Mouse (Mus musculus): ENCODE measurements around the gene Tet2. TPM values are rescaled to one million over a fixed set of nuclear protein-coding genes. Genes with fewer than 3 reads are reported as not detected.

Gene Tet2
- total RNA-seq, 2 experiments from 2014 or later, result 47.9 to 58.6 TPM

GRCm38 (mm10) chr3:133531101-133531500, 13.8 kb downstream of the Tet2 start:
- intact Hi-C loops (cut with DNase I), result no loop called here
- TF ChIP-seq CTCF (IDR thresholded peaks at IDR 0.05), result no peak
- no peak overlapping the region for H3K27ac ChIP-seq
- no peak for DNase-seq (ENCODE audit: extremely low spot score in 1 of 2, low spot score in 2 of 2)
- H3K4me3 ChIP-seq, result no peak overlapping the region

DNA sequence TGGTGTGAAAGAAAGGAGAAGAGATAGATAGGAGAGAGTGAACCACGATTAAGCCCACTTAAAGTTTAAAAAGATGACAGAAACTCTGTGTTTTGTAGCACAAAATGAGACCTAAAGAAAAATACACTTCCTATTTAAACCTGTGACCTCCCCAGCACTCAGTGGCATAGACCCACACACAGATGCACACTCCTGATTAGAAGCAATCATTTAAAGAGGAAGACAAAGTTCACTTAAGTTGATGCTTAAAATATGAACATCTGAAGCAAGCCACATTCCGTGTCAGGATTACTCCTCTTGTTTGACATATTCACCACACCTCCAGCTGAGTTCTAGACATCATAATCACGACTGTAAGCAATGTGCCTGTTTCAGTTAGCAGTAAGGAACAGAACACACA, 14.3 kb downstream of the Tet2 start:
- intact Hi-C loops (cut with DNase I), result no loop called here
- TF ChIP-seq CTCF (IDR thresholded peaks at IDR 0.05), result no peak
- no peak for DNase-seq (ENCODE audit: extremely low spot score in 1 of 2, low spot score in 2 of 2)
- no peak overlapping the region for H3K4me3 ChIP-seq
- no peak overlapping the region for H3K27ac ChIP-seq

DNA sequence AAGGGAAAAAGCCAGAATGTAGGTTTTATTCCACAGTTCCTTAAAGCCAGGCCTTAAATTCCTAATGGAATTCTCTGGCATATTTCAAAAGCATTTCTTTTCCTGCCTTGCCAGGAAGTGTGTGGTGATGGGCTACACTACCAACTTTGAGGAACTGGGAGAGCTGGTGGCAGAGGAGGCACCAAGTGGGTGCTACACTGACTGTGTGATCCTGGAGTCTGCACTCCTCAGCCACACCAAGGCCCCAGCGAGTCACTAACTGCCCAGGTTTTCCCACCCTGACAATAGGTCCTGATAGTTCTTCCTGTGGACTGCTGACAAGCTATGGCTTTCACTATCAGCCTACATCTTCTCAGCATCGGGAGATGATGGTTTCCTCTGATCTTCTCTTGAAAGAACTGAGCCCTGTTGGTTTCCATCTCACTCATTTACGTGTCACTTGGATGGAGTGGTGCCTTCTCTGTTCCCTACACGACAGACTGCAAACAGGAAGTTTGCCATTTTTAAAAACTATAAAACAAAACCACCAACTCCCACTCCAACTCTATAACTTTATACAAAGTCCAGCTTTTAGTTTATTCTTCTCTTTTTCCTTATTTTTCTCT, 18.7 kb downstream of the Tet2 start:
- DNase-seq (ENCODE audit: extremely low spot score in 1 of 2, low spot score in 2 of 2), result no peak
- no peak for TF ChIP-seq CTCF (IDR thresholded peaks at IDR 0.05)
- intact Hi-C loops (cut with DNase I), result no loop called here

DNA sequence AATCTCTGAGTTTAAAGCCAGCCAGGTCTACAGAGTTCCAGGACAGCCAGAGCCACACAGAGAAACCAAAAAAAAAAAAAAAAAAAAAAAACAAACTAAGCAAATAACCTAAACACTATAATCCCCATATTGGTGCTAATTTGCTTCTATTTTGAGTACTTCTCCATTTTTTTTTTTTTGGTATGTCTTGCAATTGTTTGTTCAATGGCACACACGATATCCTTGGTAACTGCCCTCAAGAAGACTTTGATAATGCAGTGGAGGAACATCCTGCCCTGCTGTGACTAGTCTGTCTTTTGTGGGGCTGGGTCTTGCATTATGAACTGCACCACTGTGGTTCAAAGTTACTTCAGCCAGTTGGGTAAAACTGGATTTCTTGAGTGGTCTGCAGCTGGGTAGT, 19.4 kb downstream of the Tet2 start:
- no peak for TF ChIP-seq CTCF (IDR thresholded peaks at IDR 0.05)
- intact Hi-C loops (cut with DNase I), result no loop called here
- H3K4me3 ChIP-seq, result no peak overlapping the region
- no peak overlapping the region for H3K27ac ChIP-seq
- no peak for DNase-seq (ENCODE audit: extremely low spot score in 1 of 2, low spot score in 2 of 2)

More for the DNA sequence above, 18.7 kb downstream of the Tet2 start:
- Histone ChIP-seq H3K4me3 (no peak overlapping the region), H3K27ac (no peak overlapping the region)

DNA sequence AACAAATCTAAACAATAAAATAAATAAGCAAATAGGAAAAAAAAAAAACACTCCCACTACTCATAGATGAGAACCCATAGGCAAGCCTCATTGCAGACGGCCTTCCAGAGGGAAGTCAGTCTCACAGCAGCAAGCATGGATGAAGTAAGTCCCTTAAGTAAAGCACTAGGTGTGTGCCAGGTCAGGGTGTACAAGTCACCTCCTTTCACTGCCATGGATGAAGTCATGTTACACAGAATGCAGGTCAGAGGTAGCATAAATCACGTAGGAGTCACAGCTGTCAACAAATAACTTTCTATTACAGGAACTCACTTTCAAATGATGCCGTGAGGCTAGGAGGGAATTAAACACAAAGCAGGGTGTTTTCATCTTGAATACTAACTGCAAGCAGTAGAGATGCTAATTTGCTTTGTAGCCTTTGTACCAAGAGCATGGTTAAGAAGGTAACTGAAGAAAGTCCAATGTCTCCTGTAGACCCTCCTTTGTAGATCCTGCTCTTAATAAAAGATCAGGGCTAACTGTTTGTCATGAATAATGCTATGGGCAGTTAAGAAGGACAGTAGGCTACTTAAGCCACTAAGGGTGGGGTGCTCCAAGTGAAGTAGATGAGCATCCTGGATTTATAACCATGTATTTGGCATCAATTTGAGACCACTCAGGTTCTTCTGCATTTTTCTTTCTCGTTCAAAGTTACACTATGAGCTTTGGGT, 20.4 kb downstream of the Tet2 start:
- no peak overlapping the region for H3K4me3 ChIP-seq
- no peak for TF ChIP-seq CTCF (IDR thresholded peaks at IDR 0.05)
- DNase-seq (ENCODE audit: extremely low spot score in 1 of 2, low spot score in 2 of 2), result no peak
- no peak overlapping the region for H3K27ac ChIP-seq
- intact Hi-C loops (cut with DNase I), result no loop called here

DNA sequence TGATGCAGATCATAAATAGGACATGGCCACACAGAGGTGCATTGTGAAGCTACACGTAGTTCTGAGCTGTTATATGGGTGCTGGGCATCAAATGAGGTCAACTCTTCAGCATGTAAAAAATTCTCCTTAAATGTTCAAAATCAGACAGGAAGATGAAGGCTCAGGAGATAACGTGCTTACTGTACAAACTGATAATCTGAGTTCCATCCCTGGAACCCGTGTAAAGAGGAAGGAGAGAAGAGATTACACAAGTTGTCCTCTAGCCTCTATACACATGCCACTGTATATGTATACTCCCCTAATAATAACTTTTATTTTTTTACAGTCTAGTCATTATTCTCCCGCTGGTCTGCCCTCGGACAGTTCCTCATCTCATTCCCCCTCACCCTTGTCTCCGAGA, 21.7 kb downstream of the Tet2 start:
- intact Hi-C loops (cut with DNase I), result no loop called here
- DNase-seq (ENCODE audit: extremely low spot score in 1 of 2, low spot score in 2 of 2), result no peak
- TF ChIP-seq CTCF (IDR thresholded peaks at IDR 0.05), result no peak
- Histone ChIP-seq H3K27ac (no peak overlapping the region), H3K4me3 (no peak overlapping the region)

DNA sequence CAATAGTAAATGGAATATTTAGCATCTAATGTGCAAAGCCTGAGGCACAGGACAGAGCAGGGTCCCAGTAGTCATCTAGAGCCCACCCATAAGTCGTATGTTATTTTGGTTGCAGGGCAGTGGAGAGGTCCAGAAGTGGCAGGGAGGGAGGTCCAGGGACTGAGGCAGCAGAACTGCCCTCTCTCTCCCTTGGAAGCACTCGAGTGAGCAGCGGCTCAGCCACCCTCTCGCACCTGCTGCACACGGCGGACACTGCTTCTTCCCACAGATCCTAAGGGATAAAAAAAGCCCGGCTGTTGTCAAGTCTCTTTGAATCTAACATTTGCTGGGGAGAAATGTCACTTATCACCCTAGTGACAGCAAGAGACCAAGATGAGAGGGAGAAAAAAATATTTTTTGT, 22.6 kb downstream of the Tet2 start:
- H3K27ac ChIP-seq, result no peak overlapping the region
- no peak overlapping the region for H3K4me3 ChIP-seq
- DNase-seq (ENCODE audit: extremely low spot score in 1 of 2, low spot score in 2 of 2), result no peak
- intact Hi-C loops (cut with DNase I), result no loop called here
- no peak for TF ChIP-seq CTCF (IDR thresholded peaks at IDR 0.05)

DNA sequence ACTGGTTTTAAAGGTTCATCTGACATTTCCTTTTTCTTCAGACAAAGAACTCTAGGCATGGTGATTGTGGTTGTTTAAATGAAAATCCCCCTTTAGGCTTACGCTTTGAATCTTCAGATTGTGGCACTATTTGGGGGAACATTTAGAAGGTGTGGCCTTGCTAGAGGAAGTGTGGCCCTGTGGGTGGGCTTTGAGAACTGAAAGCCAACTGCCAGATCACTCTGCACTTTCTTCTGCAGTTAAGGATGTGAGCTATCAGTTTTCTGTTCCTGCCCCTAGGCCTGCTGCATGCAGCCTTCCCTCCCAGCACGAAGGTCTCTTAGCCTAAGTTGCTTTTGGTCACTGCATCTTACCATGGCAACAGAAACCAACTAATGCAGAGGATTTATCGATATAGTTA, 26.1 kb downstream of the Tet2 start:
- TF ChIP-seq CTCF (IDR thresholded peaks at IDR 0.05), result no peak
- H3K4me3 ChIP-seq, result no peak overlapping the region
- intact Hi-C loops (cut with DNase I), result no loop called here
- DNase-seq (ENCODE audit: extremely low spot score in 1 of 2, low spot score in 2 of 2), result no peak
- H3K27ac ChIP-seq, result no peak overlapping the region

GRCm38 (mm10) chr3:133518116-133518515, 26.8 kb downstream of the Tet2 start:
- intact Hi-C loops (cut with DNase I), result no loop called here
- Histone ChIP-seq H3K4me3 (no peak overlapping the region), H3K27ac (no peak overlapping the region)
- no peak for TF ChIP-seq CTCF (IDR thresholded peaks at IDR 0.05)
- DNase-seq (ENCODE audit: extremely low spot score in 1 of 2, low spot score in 2 of 2), result no peak

GRCm38 (mm10) chr3:133517406-133517805, 27.5 kb downstream of the Tet2 start:
- H3K27ac ChIP-seq, result no peak overlapping the region
- no peak for TF ChIP-seq CTCF (IDR thresholded peaks at IDR 0.05)
- no peak for DNase-seq (ENCODE audit: extremely low spot score in 1 of 2, low spot score in 2 of 2)
- intact Hi-C loops (cut with DNase I), result no loop called here
- no peak overlapping the region for H3K4me3 ChIP-seq

GRCm38 (mm10) chr3:133516137-133516536, 28.8 kb downstream of the Tet2 start:
- H3K4me3 ChIP-seq, result no peak overlapping the region
- DNase-seq (ENCODE audit: extremely low spot score in 1 of 2, low spot score in 2 of 2), result no peak
- TF ChIP-seq CTCF (IDR thresholded peaks at IDR 0.05), result no peak
- intact Hi-C loops (cut with DNase I), result no loop called here
- H3K27ac ChIP-seq, result no peak overlapping the region

- TF ChIP-seq CTCF (IDR thresholded peaks at IDR 0.05), result no peak
- no peak for DNase-seq (ENCODE audit: extremely low spot score in 1 of 2, low spot score in 2 of 2)
- no peak overlapping the region for H3K27ac ChIP-seq
- no peak overlapping the region for H3K4me3 ChIP-seq
- intact Hi-C loops (cut with DNase I), result no loop called here
These were observed 29.6 kb downstream of the Tet2 start for GRCm38 (mm10) chr3:133515204-133515969.
